Mouse (Mus musculus) MEL (cell line): ENCODE measurements at regions not wholly inside any gene's neighbourhood (a gene's known extent, or its start where the extent isn't known, plus 50 kb on each side); places are given as distances from the start of the nearest gene placed in this dataset.
"Not testable (repeated sequence)": the region's sequence is repeated elsewhere in the genome, so short reads cannot be mapped to it uniquely, and the experiment has no call there.

Experiments
- DNase-seq: peaks from one replicate; pipeline ENCODE4 v3.0.0; 2011; ENCODE audit warnings: low read depth, low spot score
- H3K27ac ChIP-seq: 2 replicates; pipeline ENCODE4 v1.5.1; 2012; ENCODE audit warnings: low read depth, mild to moderate bottlenecking, control low read depth, low read length, moderate library complexity; ENCODE audit not compliant: control insufficient read depth
- H3K27me3 ChIP-seq, 2 experiments: fragments of 150-350 bp in 1 of 2; sonication (generic) in 1 of 2; 2 replicates each; pipeline ENCODE4 v1.6.1; 2012; ENCODE audit warnings: low read length in 2 of 2, mild to moderate bottlenecking in 2 of 2, improper control_type of control experiment in 1 of 2, moderate library complexity in 1 of 2; ENCODE audit not compliant: insufficient read depth in 2 of 2, control insufficient read depth in 1 of 2
- H3K36me3 ChIP-seq, 2 experiments: 2 replicates each; pipeline ENCODE4 v1.6.1; 2012 to 2014; ENCODE audit warnings: low read length in 2 of 2, improper control_type of control experiment in 1 of 2, inconsistent platforms in 1 of 2, mild to moderate bottlenecking in 1 of 2; ENCODE audit not compliant: insufficient read depth in 2 of 2, control insufficient read depth in 1 of 2
- H3K4me1 ChIP-seq, 2 experiments: fragments of 150-350 bp in 1 of 2; sonication (generic) in 1 of 2; 2 replicates each; pipeline ENCODE4 v1.6.1; 2012; ENCODE audit warnings: low read length in 2 of 2, improper control_type of control experiment in 1 of 2, mild to moderate bottlenecking in 1 of 2; ENCODE audit not compliant: insufficient read depth in 2 of 2, control insufficient read depth in 1 of 2
- H3K4me3 ChIP-seq, 2 experiments: fragments of 150-350 bp in 1 of 2; sonication (generic) in 1 of 2; 2 replicates each; pipeline ENCODE4 v1.5.1; 2012; ENCODE audit warnings: low read depth in 2 of 2, low read length in 2 of 2, mild to moderate bottlenecking in 2 of 2, moderate library complexity in 2 of 2, control low read depth in 1 of 2, improper control_type of control experiment in 1 of 2; ENCODE audit not compliant: control insufficient read depth in 1 of 2, insufficient read depth in 1 of 2
- H3K79me2 ChIP-seq: 2 replicates; pipeline ENCODE4 v1.6.1; 2012; ENCODE audit warnings: mild to moderate bottlenecking, low read length, moderate library complexity; ENCODE audit not compliant: control insufficient read depth, poor library complexity, insufficient read depth
- H3K9ac ChIP-seq: 2 replicates; pipeline ENCODE4 v1.6.1; 2012; ENCODE audit warnings: low read depth, mild to moderate bottlenecking, control low read depth, low read length, moderate library complexity; ENCODE audit not compliant: control insufficient read depth, poor library complexity, severe bottlenecking
- H3K9me3 ChIP-seq: fragments of 150-350 bp; sonication (generic); replicated peaks from 2 replicates; pipeline ENCODE4 v1.6.1; 2012; ENCODE audit warnings: mild to moderate bottlenecking, low read length, improper control_type of control experiment, moderate library complexity; ENCODE audit not compliant: insufficient read depth
- BHLHE40 ChIP-seq: IDR thresholded peaks from 2 replicates; pipeline ENCODE4 v1.6.1; 2012; ENCODE audit warnings: low read depth, mild to moderate bottlenecking, inconsistent platforms, low read length, improper control_type of control experiment, borderline replicate concordance
- CHD1 ChIP-seq: IDR thresholded peaks from 2 replicates; pipeline ENCODE4 v1.6.1; 2012; ENCODE audit warnings: low read depth, mild to moderate bottlenecking, inconsistent platforms, low read length, improper control_type of control experiment
- CTCF ChIP-seq, 3 experiments: IDR thresholded peaks in 2 of 3; conservative IDR thresholded peaks in 1 of 3; 2 replicates each; pipeline ENCODE4 v1.5.1; 2011 to 2012; ENCODE audit warnings: low read length in 3 of 3, low read depth in 2 of 3, mild to moderate bottlenecking in 2 of 3, improper control_type of control experiment in 1 of 3, inconsistent platforms in 1 of 3, mixed read lengths in 1 of 3, moderate library complexity in 1 of 3; ENCODE audit not compliant: control insufficient read depth in 1 of 3, insufficient read depth in 1 of 3, poor library complexity in 1 of 3, severe bottlenecking in 1 of 3
- E2F4 ChIP-seq: IDR thresholded peaks from 2 replicates; pipeline ENCODE4 v1.6.1; 2011; ENCODE audit warnings: low read depth, low read length, improper control_type of control experiment, borderline replicate concordance
- EP300 ChIP-seq, 2 experiments: IDR thresholded peaks; 2 replicates each; pipeline ENCODE4 v1.6.1; 2011; ENCODE audit warnings: improper control_type of control experiment in 2 of 2, low read length in 2 of 2, low read depth in 1 of 2, mild to moderate bottlenecking in 1 of 2
- ETS1 ChIP-seq: IDR thresholded peaks from 2 replicates; pipeline ENCODE4 v1.6.1; 2012; ENCODE audit warnings: low read depth, mild to moderate bottlenecking, inconsistent platforms, low read length, improper control_type of control experiment, moderate library complexity
- GATA1 ChIP-seq: IDR thresholded peaks from 2 replicates; pipeline ENCODE4 v1.6.1; 2011; ENCODE audit warnings: low read depth, low read length, improper control_type of control experiment
- HCFC1 ChIP-seq: IDR thresholded peaks from 2 replicates; pipeline ENCODE4 v1.6.1; 2012; ENCODE audit warnings: low read depth, mild to moderate bottlenecking, inconsistent platforms, low read length, improper control_type of control experiment, moderate library complexity
- KAT2A ChIP-seq: conservative IDR thresholded peaks from 2 replicates; pipeline ENCODE4 v1.6.1; 2012; ENCODE audit warnings: low read depth, low read length, improper control_type of control experiment, inconsistent platforms
- MAX ChIP-seq: IDR thresholded peaks from 2 replicates; pipeline ENCODE4 v1.6.1; 2011; ENCODE audit warnings: low read length, improper control_type of control experiment
- MEF2A ChIP-seq: IDR thresholded peaks from 2 replicates; pipeline ENCODE4 v1.6.1; 2014; ENCODE audit warnings: low read depth, mild to moderate bottlenecking, inconsistent platforms, low read length, improper control_type of control experiment; ENCODE audit not compliant: poor library complexity, insufficient replicate concordance, severe bottlenecking; ENCODE audit errors: extremely low read depth
- MXI1 ChIP-seq: IDR thresholded peaks from 2 replicates; pipeline ENCODE4 v1.6.1; 2011; ENCODE audit warnings: mild to moderate bottlenecking, low read depth, low read length, improper control_type of control experiment
- MYB ChIP-seq: IDR thresholded peaks from 2 replicates; pipeline ENCODE4 v1.6.1; 2011; ENCODE audit warnings: mild to moderate bottlenecking, low read depth, low read length, improper control_type of control experiment
- NELFE ChIP-seq: IDR thresholded peaks from 2 replicates; pipeline ENCODE4 v1.6.1; 2011; ENCODE audit warnings: low read depth, low read length, improper control_type of control experiment
- RCOR1 ChIP-seq: IDR thresholded peaks from 2 replicates; pipeline ENCODE4 v1.6.1; 2012; ENCODE audit warnings: low read depth, mild to moderate bottlenecking, inconsistent platforms, low read length, improper control_type of control experiment
- SIN3A ChIP-seq: IDR thresholded peaks from 2 replicates; pipeline ENCODE4 v1.6.1; 2012; ENCODE audit warnings: low read length, improper control_type of control experiment, inconsistent platforms
- SMC3 ChIP-seq: IDR thresholded peaks from 2 replicates; pipeline ENCODE4 v1.6.1; 2011; ENCODE audit warnings: low read depth, low read length, improper control_type of control experiment
- TCF12 ChIP-seq: IDR thresholded peaks from 2 replicates; pipeline ENCODE4 v1.6.1; 2014; ENCODE audit warnings: low read depth, mild to moderate bottlenecking, inconsistent platforms, low read length, improper control_type of control experiment, moderate library complexity
- USF1 ChIP-seq: IDR thresholded peaks from 2 replicates; pipeline ENCODE4 v1.6.1; 2014; ENCODE audit warnings: low read depth, mild to moderate bottlenecking, inconsistent platforms, low read length, improper control_type of control experiment, moderate library complexity
- ZMIZ1 ChIP-seq: IDR thresholded peaks from 2 replicates; pipeline ENCODE4 v1.6.1; 2012; ENCODE audit warnings: low read depth, mild to moderate bottlenecking, inconsistent platforms, low read length, improper control_type of control experiment, moderate library complexity

- Histone ChIP-seq H3K27me3 (no peaks in the 10 kb centered on the region), H3K9ac (no peak overlapping the region), H3K27ac (no peak overlapping the region), H3K4me1 (no peaks in the 10 kb centered on the region), H3K4me3 (no peak overlapping the region), H3K9me3 (no peaks in the 10 kb centered on the region), H3K79me2 (no peaks in the 10 kb centered on the region), H3K36me3 (no peaks in the 10 kb centered on the region)
- TF ChIP-seq SIN3A (no peak), MEF2A (no peak), MYB (no peak), MAX (no peak), CTCF (IDR thresholded peaks at IDR 0.05 in 2 of 3, conservative IDR thresholded peaks at IDR 0.05 in 1 of 3; ENCODE audit: control insufficient read depth in 1 of 3, insufficient read depth in 1 of 3, low read depth in 2 of 3, low read length in 3 of 3, poor library complexity in 1 of 3, severe bottlenecking in 1 of 3) (no peak), EP300 (IDR thresholded peaks at IDR 0.05; ENCODE audit: low read depth in 1 of 2, low read length in 2 of 2) (no peak), NELFE (no peak), SMC3 (no peak), BHLHE40 (no peak), KAT2A (no peak), RCOR1 (no peak), E2F4 (no peak), ZMIZ1 (no peak), TCF12 (no peak), HCFC1 (no peak), MXI1 (no peak), GATA1 (no peak), ETS1 (no peak), CHD1 (no peak), USF1 (no peak)
- no peak for DNase-seq
Observed at GRCm38 (mm10) chr1:47261505-47262130, 369.0 kb upstream of the Slc39a10 start.

- H3K9me3 ChIP-seq, DNase-seq, H3K27me3 ChIP-seq, H3K9ac ChIP-seq, H3K4me3 ChIP-seq, H3K79me2 ChIP-seq, H3K4me1 ChIP-seq, H3K36me3 ChIP-seq, H3K27ac ChIP-seq: not testable (repeated sequence)
Observed at GRCm38 (mm10) chr1:47250706-47251105, 358.1 kb upstream of the Slc39a10 start.
